Mouse (Mus musculus) left cerebral cortex, adult 6 months (tissue): ENCODE data around the gene Gm20894. TPM values are rescaled to one million over a fixed set of nuclear protein-coding genes. Genes with fewer than 3 reads are reported as not detected.

ENCODE experiments used
- long read RNA-seq, 2 experiments: library from polyadenylated mRNA; unstranded; transcript quantifications; one replicate each; pipeline ENCODE4 v2.0.0; 2019 to 2020
- polyA plus RNA-seq: library from polyadenylated mRNA; unstranded; fragments of <200 nt; fragmentation: Nextera tagmentation; gene quantifications from 2 replicates; pipeline ENCODE4 v1.2.3, GENCODE M21; 2021

The Gm20894 gene
- polyA plus RNA-seq, result not detected in 2 replicates
- long read RNA-seq, experiment 1, result 0 reads
- long read RNA-seq, experiment 2, result 0 reads

GRCm38 (mm10) chrY:28271412-28271811 is at the start of gene Gm20894:
Gene Gm20894 (minus strand): TSS chrY:28271512.

